Mouse (Mus musculus) limb, embryonic 12.5 days (tissue): ENCODE data around the gene 1700029P11Rik. TPM values are rescaled to one million over a fixed set of nuclear protein-coding genes. Genes with fewer than 3 reads are reported as not detected.

ENCODE experiments used
- polyA plus RNA-seq: library from polyadenylated mRNA; unstranded; fragments of >200 nt; fragmentation: Nextera tagmentation; extraction: Ambion mirVana; gene quantifications from 2 replicates; pipeline ENCODE4 v1.2.1, GENCODE M21; 2016

Gene 1700029P11Rik
- polyA plus RNA-seq, 1 experiment from 2014 or later: not detected

Other genes starting within 250 kb of the 1700029P11Rik start
- 42.0 and 46.4 TPM in 2 replicates for gene Zc3h7b, start 235.5 kb upstream of the 1700029P11Rik start, polyA plus RNA-seq
- 121 and 125 TPM in 2 replicates for gene Rangap1, start 235.0 kb upstream of the 1700029P11Rik start, polyA plus RNA-seq
- gene Tef, start 178.1 kb upstream of the 1700029P11Rik start, polyA plus RNA-seq: 26.1 and 27.2 TPM in 2 replicates
- gene Tob2, start 121.7 kb upstream of the 1700029P11Rik start, polyA plus RNA-seq: 22.6 and 25.0 TPM in 2 replicates
- gene Phf5a, start 108.6 kb upstream of the 1700029P11Rik start, polyA plus RNA-seq: 147 and 168 TPM in 2 replicates
- gene Aco2, start 108.2 kb upstream of the 1700029P11Rik start, polyA plus RNA-seq: 139 and 143 TPM in 2 replicates
- gene Polr3h, start 54.3 kb upstream of the 1700029P11Rik start, polyA plus RNA-seq: 60.1 and 62.4 TPM in 2 replicates
- 7.9 and 9.6 TPM in 2 replicates for gene Csdc2, start 43.8 kb upstream of the 1700029P11Rik start, polyA plus RNA-seq
- 16.7 and 17.1 TPM in 2 replicates for gene Pmm1, start 19.6 kb upstream of the 1700029P11Rik start, polyA plus RNA-seq
- 91.2 and 91.6 TPM in 2 replicates for gene Xrcc6, start 7.3 kb downstream of the 1700029P11Rik start, polyA plus RNA-seq
- 30.4 TPM in 2 replicates for gene Desi1, start 53.3 kb downstream of the 1700029P11Rik start, polyA plus RNA-seq
- gene Snu13, start 67.1 kb downstream of the 1700029P11Rik start, polyA plus RNA-seq: 263 and 272 TPM in 2 replicates
- gene 4930407I10Rik, start 78.6 kb downstream of the 1700029P11Rik start, polyA plus RNA-seq: not detected in 2 replicates
- gene Mei1, start 89.5 kb downstream of the 1700029P11Rik start, polyA plus RNA-seq: 0.10 TPM in 1 of 2 replicates, not detected in the other
- gene Ccdc134, start 147.4 kb downstream of the 1700029P11Rik start, polyA plus RNA-seq: 23.4 and 26.6 TPM in 2 replicates
- gene Srebf2, start 166.6 kb downstream of the 1700029P11Rik start, polyA plus RNA-seq: 186 and 188 TPM in 2 replicates
- gene Shisa8, start 232.3 kb downstream of the 1700029P11Rik start, polyA plus RNA-seq: 0.10 and 0.23 TPM in 2 replicates
- gene Tnfrsf13c, start 243.8 kb downstream of the 1700029P11Rik start, polyA plus RNA-seq: 0.10 TPM in 1 of 2 replicates, not detected in the other